Mouse (Mus musculus): ENCODE results near the gene Slc5a4a. TPM values are rescaled to one million over a fixed set of nuclear protein-coding genes. Genes with fewer than 3 reads are reported as not detected.

Slc5a4a gene
- total and polyA plus RNA-seq, 2 experiments from 2014 or later, result not detected

GRCm38 (mm10) chr10:76207262-76207796, 60.1 kb downstream of the Slc5a4a start:
- WGBS, result 89% methylated on average over 13 of the region's 13 CpGs
- no peak overlapping the region for H3K27ac ChIP-seq (ENCODE audit: low read depth)
- ATAC-seq (ENCODE audit: insufficient read depth, low read depth) (no peak), DNase-seq (ENCODE audit: low spot score) (no peak)
- H3K4me2 ChIP-seq (ENCODE audit: low read depth, low read length), result no peak overlapping the region
- H3K4me3 ChIP-seq (ENCODE audit: low read depth, low read length), result no peak overlapping the region
- H3K27me3 ChIP-seq (ENCODE audit: control insufficient read depth, insufficient read depth, low read length), result no peaks in the 10 kb centered on the region
- H3K9ac ChIP-seq (replicated peaks; ENCODE audit: low read depth, low read length), result no peak overlapping the region
- peaks cover 40% of the 10 kb centered on the region for H3K36me3 ChIP-seq (replicated peaks; ENCODE audit: control insufficient read depth, insufficient read depth, low read length)
- no peaks in the 10 kb centered on the region for H3K4me1 ChIP-seq (ENCODE audit: control insufficient read depth, insufficient read depth)
- H3K9me3 ChIP-seq (replicated peaks; ENCODE audit: control insufficient read depth, low read length), result no peaks in the 10 kb centered on the region
- TF ChIP-seq CTCF (IDR thresholded peaks at IDR 0.05; ENCODE audit: low read depth) (no peak), EP300 (IDR thresholded peaks at IDR 0.05; ENCODE audit: low read depth) (no peak)

DNA sequence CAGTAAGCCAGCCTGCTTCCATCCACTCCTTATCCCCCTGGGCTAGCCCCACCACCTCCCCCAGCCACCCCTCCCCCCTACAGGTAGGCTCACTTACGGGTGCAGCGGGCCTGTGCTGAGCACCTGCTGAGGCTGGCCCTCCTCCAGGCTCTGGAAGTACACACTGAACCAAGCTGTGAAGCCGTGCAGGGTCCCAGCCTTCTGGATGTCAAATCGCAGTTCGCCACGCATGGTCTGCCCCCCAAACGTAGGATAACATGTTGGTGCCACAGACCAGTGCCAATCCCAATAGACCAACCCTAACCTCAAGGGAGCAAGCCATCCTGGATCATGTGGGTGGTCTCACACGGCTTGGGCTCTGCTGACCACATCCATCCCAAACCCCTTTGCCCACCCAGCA, 62.0 kb downstream of the Slc5a4a start:
- TF ChIP-seq EP300 (IDR thresholded peaks at IDR 0.05; ENCODE audit: low read depth), result no peak
- TF ChIP-seq CTCF (IDR thresholded peaks at IDR 0.05; ENCODE audit: low read depth), result no peak
- ATAC-seq (ENCODE audit: insufficient read depth, low read depth), result no peak
- Histone ChIP-seq H3K9ac (replicated peaks; ENCODE audit: low read depth, low read length) (no peak overlapping the region), H3K4me1 (ENCODE audit: control insufficient read depth, insufficient read depth) (no peaks in the 10 kb centered on the region), H3K4me2 (ENCODE audit: low read depth, low read length) (no peak overlapping the region), H3K36me3 (replicated peaks; ENCODE audit: control insufficient read depth, insufficient read depth, low read length) (peaks cover 54% of the 10 kb centered on the region), H3K27me3 (ENCODE audit: control insufficient read depth, insufficient read depth, low read length) (no peaks in the 10 kb centered on the region), H3K4me3 (ENCODE audit: low read depth, low read length) (no peak overlapping the region), H3K27ac (ENCODE audit: low read depth) (no peak overlapping the region), H3K9me3 (replicated peaks; ENCODE audit: control insufficient read depth, low read length) (peaks cover 5% of the 10 kb centered on the region; the same call in 1 of the 2 replicates)
- 93% methylated on average over 8 of the region's 8 CpGs for WGBS
- no peak for DNase-seq (ENCODE audit: low spot score)

- H3K36me3 ChIP-seq (replicated peaks; ENCODE audit: control insufficient read depth, insufficient read depth, low read length), result peaks cover 70% of the 10 kb centered on the region
- no peak for DNase-seq (ENCODE audit: low spot score)
- no peaks in the 10 kb centered on the region for H3K27me3 ChIP-seq (ENCODE audit: control insufficient read depth, insufficient read depth, low read length)
- TF ChIP-seq EP300 (IDR thresholded peaks at IDR 0.05; ENCODE audit: low read depth), result no peak
- TF ChIP-seq CTCF (IDR thresholded peaks at IDR 0.05; ENCODE audit: low read depth), result no peak
- no peak overlapping the region for H3K4me3 ChIP-seq (ENCODE audit: low read depth, low read length)
- H3K9ac ChIP-seq (replicated peaks; ENCODE audit: low read depth, low read length), result no peak overlapping the region
- H3K27ac ChIP-seq (ENCODE audit: low read depth), result no peak overlapping the region
- no peak for ATAC-seq (ENCODE audit: insufficient read depth, low read depth)
- H3K4me1 ChIP-seq (ENCODE audit: control insufficient read depth, insufficient read depth), result no peaks in the 10 kb centered on the region
- H3K4me2 ChIP-seq (ENCODE audit: low read depth, low read length), result no peak overlapping the region
- WGBS, result 97% methylated on average over 7 of the region's 7 CpGs
- peaks cover 16% of the 10 kb centered on the region; the same call in 1 of the 2 replicates for H3K9me3 ChIP-seq (replicated peaks; ENCODE audit: control insufficient read depth, low read length)
Observed at GRCm38 (mm10) chr10:76210806-76211205, 63.6 kb downstream of the Slc5a4a start.

GRCm38 (mm10) chr10:76212121-76212520, 64.9 kb downstream of the Slc5a4a start:
- Histone ChIP-seq H3K9me3 (replicated peaks; ENCODE audit: control insufficient read depth, low read length) (peaks cover 16% of the 10 kb centered on the region; the same call in 1 of the 2 replicates), H3K4me2 (ENCODE audit: low read depth, low read length) (no peak overlapping the region), H3K27ac (ENCODE audit: low read depth) (no peak overlapping the region), H3K27me3 (ENCODE audit: control insufficient read depth, insufficient read depth, low read length) (no peaks in the 10 kb centered on the region), H3K36me3 (replicated peaks; ENCODE audit: control insufficient read depth, insufficient read depth, low read length) (peaks cover 81% of the 10 kb centered on the region), H3K9ac (replicated peaks; ENCODE audit: low read depth, low read length) (no peak overlapping the region), H3K4me1 (ENCODE audit: control insufficient read depth, insufficient read depth) (no peaks in the 10 kb centered on the region), H3K4me3 (ENCODE audit: low read depth, low read length) (no peak overlapping the region)
- no peak for TF ChIP-seq CTCF (IDR thresholded peaks at IDR 0.05; ENCODE audit: low read depth)
- no peak for TF ChIP-seq EP300 (IDR thresholded peaks at IDR 0.05; ENCODE audit: low read depth)
- DNase-seq (ENCODE audit: low spot score) (no peak), ATAC-seq (ENCODE audit: insufficient read depth, low read depth) (no peak)
- WGBS, result 85% methylated on average over 6 of the region's 6 CpGs

DNA sequence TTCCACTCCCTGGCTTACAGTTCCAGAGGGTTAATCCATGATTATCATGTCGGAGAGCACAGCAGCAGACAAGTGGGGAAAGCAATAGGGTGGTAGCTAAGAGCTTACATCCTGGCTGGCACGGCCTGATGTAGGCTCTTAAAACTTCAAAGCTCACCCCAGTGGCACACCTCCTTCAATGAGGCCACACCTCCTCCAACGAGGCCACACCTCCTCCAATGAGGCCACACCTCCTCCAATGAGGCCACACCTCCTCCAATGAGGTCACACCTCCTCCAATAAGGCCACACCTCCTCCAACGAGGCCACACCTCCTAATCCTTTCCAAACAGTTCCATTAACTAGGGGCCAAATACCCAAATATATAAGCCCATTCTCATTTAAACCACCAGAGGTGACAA, 66.9 kb downstream of the Slc5a4a start:
- H3K9me3 ChIP-seq (replicated peaks; ENCODE audit: control insufficient read depth, low read length), result peaks cover 16% of the 10 kb centered on the region; the same call in 1 of the 2 replicates
- peaks cover 68% of the 10 kb centered on the region for H3K36me3 ChIP-seq (replicated peaks; ENCODE audit: control insufficient read depth, insufficient read depth, low read length)
- 93% methylated on average over 4 of the region's 4 CpGs for WGBS
- H3K4me2 ChIP-seq (ENCODE audit: low read depth, low read length), result no peak overlapping the region
- TF ChIP-seq CTCF (IDR thresholded peaks at IDR 0.05; ENCODE audit: low read depth), result no peak
- no peak for TF ChIP-seq EP300 (IDR thresholded peaks at IDR 0.05; ENCODE audit: low read depth)
- no peak for ATAC-seq (ENCODE audit: insufficient read depth, low read depth)
- H3K9ac ChIP-seq (replicated peaks; ENCODE audit: low read depth, low read length), result no peak overlapping the region
- H3K27ac ChIP-seq (ENCODE audit: low read depth), result no peak overlapping the region
- no peak for DNase-seq (ENCODE audit: low spot score)
- H3K4me1 ChIP-seq (ENCODE audit: control insufficient read depth, insufficient read depth), result no peaks in the 10 kb centered on the region
- H3K27me3 ChIP-seq (ENCODE audit: control insufficient read depth, insufficient read depth, low read length), result no peaks in the 10 kb centered on the region
- no peak overlapping the region for H3K4me3 ChIP-seq (ENCODE audit: low read depth, low read length)

- no peak overlapping the region for H3K27ac ChIP-seq (ENCODE audit: low read depth)
- no peak overlapping the region for H3K9ac ChIP-seq (replicated peaks; ENCODE audit: low read depth, low read length)
- H3K4me1 ChIP-seq (ENCODE audit: control insufficient read depth, insufficient read depth), result no peaks in the 10 kb centered on the region
- TF ChIP-seq CTCF (IDR thresholded peaks at IDR 0.05; ENCODE audit: low read depth) (no peak), EP300 (IDR thresholded peaks at IDR 0.05; ENCODE audit: low read depth) (no peak)
- 97% methylated on average over 17 of the region's 17 CpGs for WGBS
- peaks cover 67% of the 10 kb centered on the region for H3K36me3 ChIP-seq (replicated peaks; ENCODE audit: control insufficient read depth, insufficient read depth, low read length)
- H3K4me2 ChIP-seq (ENCODE audit: low read depth, low read length), result no peak overlapping the region
- ATAC-seq (ENCODE audit: insufficient read depth, low read depth) (no peak), DNase-seq (ENCODE audit: low spot score) (no peak)
- H3K9me3 ChIP-seq (replicated peaks; ENCODE audit: control insufficient read depth, low read length), result peaks cover 16% of the 10 kb centered on the region; the same call in 1 of the 2 replicates
- no peaks in the 10 kb centered on the region for H3K27me3 ChIP-seq (ENCODE audit: control insufficient read depth, insufficient read depth, low read length)
- no peak overlapping the region for H3K4me3 ChIP-seq (ENCODE audit: low read depth, low read length)
Observed at GRCm38 (mm10) chr10:76217056-76217455, 69.8 kb downstream of the Slc5a4a start.
